Mouse (Mus musculus) heart, postnatal 25 days (tissue): Measurements from ENCODE around the gene Slain1. TPM values are rescaled to one million over a fixed set of nuclear protein-coding genes. Genes with fewer than 3 reads are reported as not detected.

Experiments
- DNase-seq: peaks from one replicate; pipeline ENCODE4 v3.0.0; 2022; ENCODE audit warnings: low spot score
- intact Hi-C: fragments of 180-260 bp; cut with DNase I; formaldehyde crosslinking; loops from one replicate; pipeline ENCODE4 v1.15.1; 2025
- total RNA-seq, 2 experiments: library from RNA; stranded (reverse); gene quantifications; 2 replicates each; pipeline ENCODE4 v1.2.3; 2021

Gene Slain1
- total RNA-seq, 2 experiments from 2014 or later: 0.11 to 0.29 TPM

DNA sequence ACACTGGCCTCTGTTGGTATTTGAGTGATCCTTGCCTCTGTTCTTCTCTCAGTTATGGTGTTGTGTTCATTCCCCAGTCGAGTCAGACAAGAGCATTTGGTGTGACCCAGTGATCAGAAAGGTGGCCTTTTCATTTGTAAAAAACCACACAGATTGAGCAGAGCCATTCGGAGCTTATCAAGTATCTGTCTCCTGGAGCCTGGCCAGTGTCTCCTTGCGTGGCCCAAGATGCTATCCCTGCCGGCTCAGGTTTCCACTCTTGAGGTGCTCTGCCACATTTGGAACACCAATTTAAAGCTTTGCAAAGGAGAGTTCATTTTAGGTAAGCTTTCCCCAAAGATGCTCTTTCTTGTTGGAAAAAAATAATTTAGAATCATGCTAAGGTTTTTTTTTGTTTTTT, 14.4 kb downstream of the Slain1 start:
- intact Hi-C loops: no loop called here
- no peak for DNase-seq

- intact Hi-C loops: no loop called here
- no peak for DNase-seq
These were observed 16.4 kb downstream of the Slain1 start for GRCm38 (mm10) chr14:103666347-103666954.

DNA sequence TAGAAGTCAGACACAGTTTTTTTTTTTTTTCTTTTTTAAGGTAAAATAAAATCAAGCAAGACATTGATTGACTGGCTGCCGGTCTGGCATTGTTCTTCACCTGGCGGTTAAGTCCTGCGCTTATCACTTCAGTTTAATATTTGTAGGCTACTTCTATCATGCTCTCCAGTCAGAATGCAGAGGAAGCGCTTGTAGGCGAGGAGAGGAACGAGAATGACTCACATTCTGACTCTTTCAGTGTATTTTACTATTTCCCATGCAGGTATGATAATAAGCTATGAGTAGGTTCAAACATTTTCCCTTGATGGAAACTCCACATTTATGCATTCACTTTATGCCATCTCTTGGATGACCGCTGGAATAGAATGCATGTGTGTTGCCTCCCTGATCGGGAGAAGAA, 17.0 kb downstream of the Slain1 start:
- intact Hi-C loops: no loop called here
- no peak for DNase-seq

DNA sequence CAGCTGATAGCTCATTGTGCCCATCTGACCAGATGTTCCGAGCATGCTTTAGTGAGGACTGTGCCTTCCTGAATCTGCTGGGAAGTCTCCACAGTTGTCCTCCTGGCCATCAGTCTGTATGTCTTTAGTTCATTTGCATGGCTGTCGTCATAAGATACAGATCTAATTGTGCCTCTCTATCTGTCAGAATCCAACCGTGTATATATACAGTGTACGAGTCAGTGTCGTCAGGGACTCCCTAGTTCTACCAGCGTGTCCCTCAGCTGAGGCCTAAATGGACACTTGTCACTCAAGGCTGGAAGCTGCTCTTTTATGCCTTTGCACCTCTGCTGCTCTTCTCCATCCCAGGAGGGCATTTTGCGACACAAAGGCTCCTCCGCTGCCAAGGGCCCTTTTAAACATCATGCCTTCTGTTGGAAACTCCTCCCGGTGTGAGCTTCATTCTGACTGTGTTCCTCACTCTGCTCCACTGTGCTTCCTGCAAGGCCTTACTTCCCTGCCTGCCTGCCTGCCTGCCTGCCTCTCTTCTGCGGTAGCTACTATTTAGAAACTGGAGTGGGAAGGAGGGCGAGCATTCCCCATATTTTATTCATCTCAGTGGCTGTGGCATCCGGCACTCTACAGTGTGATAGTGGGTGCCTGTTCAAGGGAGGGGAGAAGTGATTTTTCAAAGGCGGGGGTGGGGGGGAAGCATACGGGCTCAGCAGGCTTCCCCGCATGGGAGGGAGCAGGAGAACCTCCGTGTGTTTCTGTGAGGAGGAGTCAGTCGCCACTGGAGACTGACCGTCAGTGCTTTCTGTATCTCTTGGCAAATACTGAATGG, 29.6 kb downstream of the Slain1 start:
- DNase-seq: no peak
- intact Hi-C loops: no loop called here

GRCm38 (mm10) chr14:103680285-103680819, 30.3 kb downstream of the Slain1 start:
- no peak for DNase-seq
- intact Hi-C loops: no loop called here

DNA sequence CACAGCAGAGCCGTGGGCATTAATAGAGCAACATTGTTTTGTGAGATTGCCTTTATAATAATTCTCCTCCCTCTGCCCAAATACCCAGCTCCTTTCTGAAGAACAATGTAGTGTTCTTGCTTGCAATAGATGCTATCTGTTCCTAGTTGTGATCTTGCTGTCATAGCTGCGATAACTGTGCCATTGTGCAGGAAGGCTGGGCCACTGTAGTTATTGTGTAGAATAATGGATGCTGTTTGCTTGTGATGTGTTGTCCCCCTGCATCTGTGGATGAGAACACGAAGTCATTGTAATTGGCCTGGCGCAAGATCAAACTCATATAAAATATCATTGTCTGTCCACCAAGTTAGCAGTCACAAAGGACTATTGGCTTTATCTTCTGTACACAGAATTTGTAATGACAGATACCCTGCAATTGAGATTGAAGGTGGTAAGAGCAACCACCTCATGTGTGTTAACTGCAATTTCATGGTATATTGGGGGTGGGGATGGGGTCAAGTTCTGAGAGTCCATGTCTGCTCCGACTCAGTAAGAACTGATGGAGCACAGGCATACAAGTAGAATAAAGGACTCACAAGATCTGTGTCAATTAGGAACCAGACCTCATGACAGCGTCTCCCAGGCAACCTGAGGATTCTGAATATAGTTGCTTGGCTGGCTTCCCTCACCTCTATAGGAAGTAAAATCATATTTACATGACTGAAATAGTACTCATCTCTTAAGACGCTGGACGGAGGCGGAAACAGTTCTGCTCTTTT, 32.8 kb downstream of the Slain1 start:
- intact Hi-C loops: no loop called here
- DNase-seq: no peak

- no peak for DNase-seq
- intact Hi-C loops: no loop called here
These were observed 37.0 kb downstream of the Slain1 start for GRCm38 (mm10) chr14:103686994-103687393.

DNA sequence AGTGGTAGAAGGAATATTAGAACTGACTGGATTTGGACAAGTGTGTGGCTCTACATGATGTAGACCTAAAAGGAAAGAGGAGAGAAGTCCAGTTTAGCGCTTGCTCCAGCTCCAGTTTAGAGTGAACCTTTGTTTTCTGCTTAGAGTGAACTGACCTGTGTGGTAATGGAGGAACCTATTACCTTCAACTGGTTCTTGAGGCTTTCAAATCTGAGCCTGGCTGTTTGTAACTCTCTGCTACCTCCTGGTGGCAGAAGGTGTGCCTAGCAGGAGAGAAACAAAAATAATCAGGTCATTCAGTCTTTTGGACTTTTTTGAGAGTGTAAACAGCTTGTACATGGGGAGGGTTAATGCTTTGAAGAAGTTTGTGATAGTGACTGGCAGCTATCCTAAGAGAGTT, 44.3 kb downstream of the Slain1 start:
- DNase-seq: no peak
- intact Hi-C loops: loop anchor here (1.0 kb wide), 1 partner anchor 144 kb away; no protein-coding TSS in a partner anchor

DNA sequence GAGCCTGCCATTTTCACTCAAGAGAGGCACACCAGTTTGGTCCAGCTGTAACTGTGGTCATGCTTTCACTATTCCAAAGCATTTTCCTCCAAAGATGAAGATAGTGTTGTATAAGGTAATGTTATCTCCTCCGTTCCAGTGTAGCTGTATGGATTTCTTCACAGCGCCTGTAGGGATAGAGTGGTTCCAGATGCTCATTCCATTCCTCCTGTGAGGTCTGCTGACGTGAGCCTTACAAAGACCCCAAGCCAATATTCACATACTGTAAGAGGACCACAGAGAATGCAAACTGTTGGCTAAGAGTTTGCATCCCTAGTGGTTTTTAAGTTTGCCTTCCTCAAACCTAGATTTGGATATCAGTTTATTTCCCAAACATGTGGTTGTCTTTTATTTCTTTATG, 45.6 kb downstream of the Slain1 start:
- intact Hi-C loops: no loop called here
- no peak for DNase-seq

DNA sequence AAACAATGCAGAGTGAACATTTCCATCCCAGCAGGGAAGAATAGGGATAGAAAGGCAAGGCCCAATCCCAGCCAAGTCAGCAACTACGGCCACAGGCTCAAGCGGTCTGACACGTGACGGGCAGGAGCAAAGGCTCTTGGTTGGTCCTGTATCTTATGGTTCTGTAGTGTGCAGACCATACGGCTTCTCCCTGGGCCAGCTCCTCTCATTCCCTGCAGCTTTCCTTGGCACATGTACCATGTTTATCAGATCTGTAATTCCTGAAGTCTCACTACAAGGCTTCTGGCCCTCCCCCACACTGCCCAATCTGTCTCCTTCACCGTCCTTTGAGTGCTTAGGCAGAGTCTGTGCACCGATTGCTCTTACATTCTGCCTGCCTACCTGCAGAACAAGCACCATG, 47.1 kb downstream of the Slain1 start:
- no peak for DNase-seq
- intact Hi-C loops: no loop called here

DNA sequence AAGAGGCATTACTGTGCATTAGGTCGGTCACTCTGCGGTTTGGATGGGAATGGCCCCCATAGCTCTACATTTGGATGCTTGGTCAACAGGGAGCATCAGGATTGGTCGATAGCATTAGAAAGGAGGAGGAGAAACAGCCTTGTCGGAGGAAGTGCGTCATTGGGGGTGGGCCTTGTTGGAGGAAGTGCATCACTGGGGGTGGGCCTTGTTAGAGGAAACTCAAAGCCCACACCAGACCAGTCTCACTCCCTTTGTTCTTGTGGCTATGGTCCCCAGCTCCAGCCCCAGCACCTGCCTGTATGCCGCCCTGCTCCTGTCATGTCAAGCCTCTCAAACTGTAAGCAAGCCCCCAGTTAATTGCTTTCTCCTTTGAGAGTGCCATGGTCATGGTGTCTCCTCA, 49.3 kb downstream of the Slain1 start:
- intact Hi-C loops: no loop called here
- DNase-seq: no peak

DNA sequence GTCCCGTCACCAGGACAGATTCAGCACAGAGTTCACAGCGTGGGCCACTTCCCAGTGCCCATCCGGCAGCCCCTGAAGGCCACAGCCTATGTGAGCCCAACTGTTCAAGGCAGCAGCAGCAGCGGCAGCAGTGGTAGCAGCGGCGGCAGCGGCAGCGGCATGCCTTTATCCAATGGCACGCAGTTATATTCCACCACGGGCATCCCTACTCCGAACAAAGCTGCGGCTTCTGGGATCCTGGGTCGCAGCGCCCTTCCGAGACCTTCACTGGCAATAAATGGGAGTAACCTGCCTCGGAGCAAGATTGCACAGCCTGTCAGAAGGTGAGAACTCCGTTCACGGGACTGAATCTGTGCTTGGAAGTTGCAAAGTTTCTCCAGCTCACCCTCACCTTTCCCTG, 52.5 kb downstream of the Slain1 start:
- intact Hi-C loops: no loop called here
- no peak for DNase-seq

DNA sequence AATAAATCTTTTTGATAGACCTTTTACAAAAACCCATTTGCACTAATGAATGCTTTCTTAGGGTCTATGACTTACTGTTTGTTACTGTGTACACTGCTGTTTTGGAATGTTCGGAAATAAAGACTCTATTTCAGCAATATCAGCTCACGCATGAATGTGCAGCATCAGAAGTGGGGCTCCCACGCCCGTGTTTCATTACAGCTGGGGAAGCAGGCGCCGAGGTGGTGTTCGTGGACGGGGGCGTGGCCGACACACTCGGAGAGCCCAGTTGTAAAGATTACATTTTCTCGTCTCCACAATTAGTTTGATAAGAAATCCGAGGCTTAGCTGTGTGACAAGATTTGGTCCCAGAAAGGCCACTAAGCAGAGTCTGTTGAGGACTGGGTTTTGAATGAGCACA, 54.7 kb downstream of the Slain1 start:
- intact Hi-C loops: no loop called here
- no peak for DNase-seq

DNA sequence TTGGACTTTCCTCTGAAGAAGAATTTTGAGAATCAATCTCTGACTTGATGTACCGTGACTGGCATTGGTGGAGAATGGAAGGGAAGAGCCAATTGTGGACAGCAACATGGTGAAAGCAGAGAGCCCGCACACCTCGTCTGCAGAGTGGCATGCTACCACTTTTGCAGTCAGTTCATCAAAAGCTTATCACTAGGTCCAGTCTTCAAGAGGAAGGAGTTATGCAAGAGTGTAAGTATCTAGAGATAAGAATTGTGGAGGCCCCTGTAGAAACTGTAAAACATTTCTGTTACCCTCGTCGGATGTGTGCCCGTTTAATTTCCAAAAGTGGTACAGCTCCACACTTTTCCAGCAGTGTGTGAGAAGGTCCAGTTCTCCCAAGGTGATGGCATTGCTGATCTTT, 56.3 kb downstream of the Slain1 start:
- DNase-seq: no peak
- intact Hi-C loops: no loop called here

DNA sequence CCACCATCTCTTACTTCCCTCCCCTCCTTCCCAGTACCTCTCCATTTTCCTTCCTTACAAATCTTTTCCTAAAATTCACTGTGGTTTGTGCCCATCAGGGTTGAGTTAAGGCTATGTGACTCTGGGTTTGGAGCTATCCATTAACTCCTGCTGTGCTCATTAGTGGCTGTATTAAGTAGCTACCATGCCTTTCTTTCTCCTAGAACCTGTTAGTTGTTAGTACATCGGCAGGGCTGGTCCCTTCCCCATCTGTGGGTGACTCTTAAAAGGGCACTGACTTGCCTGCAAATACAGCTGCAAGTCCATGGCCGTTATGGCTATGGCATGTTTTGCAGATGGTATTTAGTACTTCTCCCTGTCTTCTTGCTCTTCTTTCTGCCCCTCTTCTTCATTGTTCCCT, 58.6 kb downstream of the Slain1 start:
- no peak for DNase-seq
- intact Hi-C loops: no loop called here

DNA sequence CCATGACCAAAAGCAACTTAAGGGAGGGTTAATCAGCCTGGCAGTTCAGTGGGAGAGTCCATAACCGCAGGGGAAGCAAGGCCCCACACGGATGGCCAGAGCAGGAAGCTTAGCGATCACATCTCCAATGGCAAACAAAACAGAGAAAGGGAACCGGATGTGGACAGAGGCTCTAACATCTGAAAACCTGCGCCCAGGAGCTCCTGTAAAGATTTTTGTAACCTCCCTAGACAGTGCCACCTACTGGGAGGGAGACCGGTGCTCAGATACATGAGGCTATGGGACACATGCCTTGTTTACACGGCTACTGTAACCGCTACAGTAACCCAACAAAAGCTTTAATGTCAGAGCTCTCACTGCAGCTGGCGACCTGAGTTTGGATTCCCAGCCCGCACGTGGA, 59.2 kb downstream of the Slain1 start:
- intact Hi-C loops: no loop called here
- no peak for DNase-seq

DNA sequence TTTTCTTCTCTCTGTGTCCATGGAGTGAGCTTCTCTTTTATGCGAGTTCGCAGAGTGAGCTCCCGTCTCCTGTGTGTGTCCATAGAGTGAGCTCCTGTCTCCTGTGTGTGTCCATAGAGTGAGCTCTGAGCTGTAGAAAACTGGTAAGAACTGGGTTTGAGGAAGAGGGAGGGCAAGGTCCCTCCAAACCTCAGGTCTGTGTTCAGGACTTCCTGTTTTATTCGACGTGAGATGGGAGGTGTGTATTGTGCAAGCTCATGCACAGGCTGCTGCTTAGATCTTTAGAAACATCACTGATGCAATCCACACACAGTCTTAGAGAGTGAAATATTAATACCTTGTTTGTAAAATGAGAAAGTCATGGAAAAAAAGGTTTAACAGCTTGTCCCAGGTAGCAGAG, 63.0 kb downstream of the Slain1 start:
- no peak for DNase-seq
- intact Hi-C loops: loop anchor here (10.0 kb wide), 2 partner anchors 812 to 1102 kb away; partner anchors contain the start of gene Rnf219

DNA sequence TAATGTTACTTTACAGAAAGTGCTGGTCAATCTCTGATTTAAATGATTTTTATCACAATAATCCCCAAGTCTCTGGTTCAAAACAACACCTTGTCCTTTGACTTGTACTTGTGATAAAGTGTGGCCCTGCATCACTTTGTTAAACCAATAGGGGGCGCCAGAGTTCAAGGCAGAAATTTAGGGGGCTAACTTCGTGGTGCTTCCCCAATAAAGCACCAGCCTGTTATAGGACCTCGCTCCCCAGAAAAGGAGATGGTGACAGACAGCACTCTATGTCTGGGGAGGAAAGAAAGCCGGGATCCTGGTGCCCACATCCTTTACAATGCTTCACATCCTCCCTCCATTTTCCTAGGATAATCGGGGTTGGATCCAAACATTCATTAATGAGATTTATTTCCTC, 67.5 kb downstream of the Slain1 start:
- intact Hi-C loops: loop anchor here (10.0 kb wide), 2 partner anchors 807 to 1097 kb away; partner anchors contain the start of gene Rnf219
- no peak for DNase-seq

GRCm38 (mm10) chr14:103717979-103718378, 68.0 kb downstream of the Slain1 start:
- no peak for DNase-seq
- intact Hi-C loops: loop anchor here (1.0 to 10.0 kb wide), 3 partner anchors 311 to 1097 kb away; partner anchors contain the start of gene Rnf219

DNA sequence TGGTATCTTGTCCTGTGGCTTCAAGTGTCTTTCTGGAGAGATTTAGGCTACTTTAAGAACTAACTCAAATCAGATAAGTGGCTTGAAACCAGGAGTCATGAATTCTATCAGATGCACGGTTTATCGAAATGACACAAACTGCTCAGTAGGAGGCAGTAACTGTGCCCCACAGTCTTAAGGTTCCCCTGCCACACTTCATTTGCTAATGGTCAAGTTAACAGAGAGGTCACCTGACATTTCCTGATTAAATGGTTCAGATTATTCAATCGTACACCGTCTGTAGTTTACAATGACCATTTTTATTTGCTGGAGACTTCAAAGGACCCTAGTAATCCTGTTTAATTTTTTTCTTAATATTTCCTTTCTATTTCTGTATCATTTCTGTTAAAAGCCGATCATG, 68.4 kb downstream of the Slain1 start:
- intact Hi-C loops: loop anchor here (1.0 to 10.0 kb wide), 3 partner anchors 311 to 1096 kb away; partner anchors contain the start of gene Rnf219
- no peak for DNase-seq
